Mouse (Mus musculus) E14TG2a.4 (cell line): ENCODE results near the gene Atic.

Source experiments
- CTCF ChIP-seq: conservative IDR thresholded peaks from 2 replicates; pipeline ENCODE4 v1.5.1; 2014; ENCODE audit warnings: low read length
- POU5F1 ChIP-seq: IDR thresholded peaks from 2 replicates; pipeline ENCODE4 v1.6.1; 2014; ENCODE audit warnings: low read length, borderline replicate concordance

DNA sequence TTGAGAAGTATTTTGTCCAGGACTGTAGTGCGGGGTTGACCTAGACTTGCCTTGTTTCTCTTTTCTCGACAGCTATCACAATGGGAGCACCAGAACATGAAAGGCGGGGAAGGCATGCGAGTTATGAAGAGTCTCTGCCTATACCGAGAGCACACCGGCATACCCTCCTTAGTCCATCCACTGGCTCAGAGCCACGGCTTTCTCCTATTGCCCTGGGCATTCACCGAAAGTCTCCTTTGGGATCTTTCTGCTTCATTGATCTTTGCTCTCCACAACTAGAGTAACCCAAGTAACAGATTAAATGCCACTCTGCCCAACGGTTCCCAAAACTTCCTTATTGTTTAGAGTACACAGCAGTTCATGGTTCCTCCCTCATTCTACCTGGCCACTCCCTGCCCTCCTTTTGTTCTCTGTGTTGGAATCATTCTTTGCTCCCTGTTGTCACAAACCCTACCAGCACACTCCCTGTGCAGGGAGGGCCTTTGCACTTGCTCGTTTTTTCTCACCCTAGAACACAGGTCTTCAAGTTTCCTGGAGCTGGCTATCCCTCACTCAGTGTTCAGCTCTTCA lies 6.2 kb upstream of the Atic start:
- no peak for TF ChIP-seq CTCF
- no peak for TF ChIP-seq POU5F1
